Mouse (Mus musculus) C2C12 (cell line): ENCODE data around the gene Gm3417. TPM values are rescaled to one million over a fixed set of nuclear protein-coding genes. Genes with fewer than 3 reads are reported as not detected.
"Not testable (repeated sequence)": the region's sequence is repeated elsewhere in the genome, so short reads cannot be mapped to it uniquely, and the experiment has no call there.

Source experiments
- H3K27me3 ChIP-seq: one replicate; pipeline ENCODE4 v1.6.1; 2011; ENCODE audit not compliant: control insufficient read depth, insufficient read depth, insufficient read length
- H3K36me3 ChIP-seq: one replicate; pipeline ENCODE4 v1.6.1; 2011; ENCODE audit not compliant: control insufficient read depth, insufficient read depth
- H3K4me3 ChIP-seq: one replicate; pipeline ENCODE4 v1.5.1; 2011; ENCODE audit warnings: mild to moderate bottlenecking, control low read depth; ENCODE audit not compliant: poor library complexity, insufficient read depth, severe bottlenecking
- H3K79me2 ChIP-seq: one replicate; pipeline ENCODE4 v1.6.1; 2011; ENCODE audit not compliant: control insufficient read depth, insufficient read depth
- H3K79me3 ChIP-seq: one replicate; pipeline ENCODE4 v1.6.1; 2011; ENCODE audit warnings: low read depth, control low read depth
- H3ac ChIP-seq: one replicate; pipeline ENCODE3; 2011; ENCODE audit warnings: low read depth; ENCODE audit not compliant: control insufficient read depth, insufficient read length
- long read RNA-seq, 2 experiments: library from polyadenylated mRNA; unstranded; transcript quantifications; one replicate each; pipeline ENCODE4 v2.0.0; 2019 to 2020
- polyA plus RNA-seq: library from polyadenylated mRNA; unstranded; fragments of >200 nt; fragmentation: generic; extraction: Trizol; gene quantifications from one replicate; pipeline ENCODE4 v1.2.1, GENCODE M21; 2012; ENCODE audit warnings: missing spikeins

The Gm3417 gene
- polyA plus RNA-seq: 0.41 TPM
- long read RNA-seq, experiment 1, partial matches to known transcripts: 0 of 1 reads
- long read RNA-seq, experiment 1, other reads (novel, unspliced or antisense): 1 of 1 reads
- long read RNA-seq, experiment 2, partial matches to known transcripts: 0 of 2 reads
- long read RNA-seq, experiment 2, other reads (novel, unspliced or antisense): 2 of 2 reads

DNA sequence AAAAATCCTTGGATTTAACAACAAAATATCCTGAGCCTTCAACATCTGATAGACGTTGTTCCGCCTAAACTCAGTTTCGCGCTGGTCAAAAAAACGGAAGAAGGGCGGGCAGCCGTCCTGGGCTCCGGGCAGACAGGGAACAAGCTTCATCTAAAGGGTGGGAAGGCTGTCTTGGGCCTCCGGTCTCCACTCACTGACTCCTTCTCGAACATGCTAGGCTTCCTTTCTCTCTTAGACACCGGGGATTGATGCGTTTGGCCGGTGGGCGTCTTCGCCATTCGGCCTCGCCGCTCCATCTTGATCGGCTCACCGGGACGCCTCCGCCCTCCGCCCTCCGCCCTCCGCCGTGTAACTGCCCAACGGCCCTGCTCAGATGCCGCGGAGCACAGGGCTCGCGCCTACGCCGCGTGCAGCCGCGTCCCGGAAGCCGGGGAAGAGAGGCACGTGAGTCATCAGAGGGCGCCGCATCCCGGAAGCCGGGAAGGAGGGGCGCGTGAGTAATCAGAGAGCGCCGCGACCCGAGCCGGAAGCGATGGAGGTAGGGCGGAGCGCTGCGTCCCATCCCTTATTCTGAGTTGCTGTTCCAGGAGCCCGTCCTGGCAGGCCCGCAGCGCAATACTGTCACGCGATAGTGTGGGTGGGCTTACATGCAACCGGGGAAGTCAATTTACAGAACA lies at the start of gene Gm3417, which contains the start of gene 9030025P20Rik:
Gm3417 (minus strand) TSS at position 429 of the 677 bp plus-strand sequence.
9030025P20Rik (plus strand) TSS at position 107 of the 677 bp plus-strand sequence.
- H3K79me3 ChIP-seq, H3ac ChIP-seq, H3K79me2 ChIP-seq, H3K36me3 ChIP-seq, H3K27me3 ChIP-seq: not testable (repeated sequence)
- H3K4me3 ChIP-seq: peak within 1 kb of the TSS; percentile 18

DNA sequence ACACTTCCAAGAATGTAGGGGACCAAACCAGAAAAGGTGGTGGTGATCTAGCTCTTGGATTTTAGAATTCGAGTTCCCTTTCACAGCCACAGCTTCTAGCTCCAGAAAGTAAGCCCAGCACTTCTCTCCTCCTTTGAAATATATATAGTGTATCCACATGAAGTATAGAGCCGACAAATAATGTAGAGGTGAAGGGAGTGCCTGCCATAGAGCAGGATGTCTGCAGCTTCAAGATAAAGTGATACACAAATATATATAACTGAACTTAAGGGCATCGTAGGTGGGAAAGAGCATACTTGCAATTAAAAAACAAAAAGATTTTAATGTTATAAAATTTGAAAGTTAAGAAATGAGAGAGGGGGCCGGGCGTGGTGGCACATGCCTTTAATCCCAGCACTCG lies 46.9 kb upstream of the Gm3417 start:
- H3K79me2 ChIP-seq, H3K79me3 ChIP-seq, H3K27me3 ChIP-seq, H3ac ChIP-seq, H3K4me3 ChIP-seq, H3K36me3 ChIP-seq: not testable (repeated sequence)

DNA sequence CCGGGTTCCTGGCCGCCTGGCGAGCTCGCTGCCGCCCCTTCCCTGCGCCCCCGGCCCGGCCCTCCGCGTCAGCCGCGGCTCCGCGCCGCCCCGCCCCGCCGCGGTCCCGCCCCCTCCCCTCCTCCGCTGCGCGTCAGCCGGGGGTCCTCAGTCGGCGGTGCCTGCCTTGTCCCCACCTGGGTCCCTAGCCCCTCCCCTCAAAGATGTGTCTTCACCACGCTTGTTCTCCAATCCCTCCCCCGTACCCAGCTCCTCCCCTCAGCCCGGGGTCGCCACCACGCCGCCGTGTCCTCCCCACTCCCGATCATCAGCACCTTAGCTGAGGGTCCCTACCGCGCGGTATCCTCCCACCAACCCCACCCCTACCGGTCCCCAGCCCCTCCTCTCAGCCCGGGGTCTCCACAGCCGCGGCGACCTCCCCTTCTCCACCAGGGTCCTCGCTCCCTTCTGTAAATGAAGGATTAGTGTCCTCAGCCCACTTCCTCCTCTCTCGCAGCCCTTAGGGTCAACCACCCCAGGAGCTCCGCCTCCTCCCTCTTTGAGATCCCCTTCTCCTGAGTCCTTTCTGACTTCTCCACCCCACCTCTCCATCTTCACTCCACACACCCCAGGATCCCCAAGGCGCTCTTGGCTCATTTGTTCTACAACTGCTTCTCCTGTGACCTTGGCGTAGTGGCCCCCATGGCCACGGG lies 46.1 kb upstream of the Gm3417 start:
- not testable (repeated sequence) for H3K36me3 ChIP-seq, H3K79me2 ChIP-seq, H3ac ChIP-seq, H3K4me3 ChIP-seq, H3K79me3 ChIP-seq, H3K27me3 ChIP-seq

DNA sequence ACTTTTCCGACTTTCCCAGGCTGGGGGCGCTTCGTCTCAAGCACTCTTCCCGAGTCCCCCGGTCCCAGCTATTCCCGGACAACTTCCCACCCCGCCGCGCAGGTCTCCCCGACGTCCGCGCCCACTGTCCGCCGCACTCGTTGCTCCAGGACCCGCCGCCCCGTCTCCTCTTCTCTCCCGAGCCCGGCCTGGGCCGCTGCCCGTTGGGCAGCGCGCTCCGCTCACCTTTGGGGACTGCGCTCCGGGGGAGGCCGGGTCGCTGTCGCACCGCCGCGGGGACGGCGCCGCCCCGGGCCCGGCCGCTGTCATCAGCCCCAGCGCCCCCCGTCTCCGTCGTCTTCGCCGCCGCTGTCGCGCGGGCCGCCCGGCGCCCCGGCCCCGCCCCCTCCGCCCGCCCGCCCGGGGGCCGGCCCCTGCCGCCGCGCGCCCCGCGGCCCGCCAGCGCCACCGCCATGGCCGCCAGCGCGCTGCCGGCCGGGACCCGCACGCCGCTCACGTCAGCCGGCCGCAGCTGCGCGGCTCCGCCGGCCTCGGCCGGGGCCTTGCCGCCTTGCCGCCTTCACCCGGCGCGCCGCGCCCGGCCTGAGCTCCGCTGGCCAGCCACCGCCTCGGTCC lies 45.4 kb upstream of the Gm3417 start:
- H3K79me3 ChIP-seq, H3ac ChIP-seq, H3K79me2 ChIP-seq, H3K36me3 ChIP-seq, H3K27me3 ChIP-seq, H3K4me3 ChIP-seq: not testable (repeated sequence)

DNA sequence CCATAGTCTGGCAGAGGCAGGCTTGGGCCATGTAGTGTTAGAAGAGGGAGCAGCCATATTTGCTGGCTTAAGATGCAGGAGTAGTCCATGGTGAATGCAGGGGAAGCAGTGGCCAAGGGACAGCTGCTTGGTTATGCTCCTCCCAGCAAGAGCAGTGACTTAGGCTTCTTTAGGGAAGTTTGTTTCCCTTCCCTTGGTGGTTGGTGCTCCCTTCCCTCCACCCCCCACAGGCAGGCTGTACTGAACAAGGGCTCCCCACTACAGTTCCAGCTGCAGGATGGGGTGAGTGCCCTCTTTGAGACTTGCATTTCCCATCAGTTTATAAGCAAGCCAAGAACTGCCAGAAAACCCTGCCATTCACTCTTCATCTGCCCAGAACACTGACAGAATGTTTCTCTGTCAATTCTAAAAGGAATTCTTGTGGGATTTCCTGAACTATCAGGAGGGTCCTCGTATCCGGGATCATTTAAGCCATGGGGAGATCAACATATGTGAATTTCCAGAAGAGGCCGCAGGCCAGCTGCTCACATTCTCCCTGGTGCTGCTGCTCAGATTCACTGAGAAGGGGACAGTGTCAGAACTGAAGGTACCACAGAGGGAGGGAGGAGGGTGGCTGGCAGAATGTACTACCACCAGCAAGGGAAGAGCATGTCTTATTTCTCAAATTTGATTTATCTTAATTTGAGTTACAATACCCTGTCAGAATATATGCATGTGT lies 43.1 kb upstream of the Gm3417 start:
- not testable (repeated sequence) for H3K36me3 ChIP-seq, H3K4me3 ChIP-seq, H3K79me3 ChIP-seq, H3K27me3 ChIP-seq, H3ac ChIP-seq, H3K79me2 ChIP-seq

DNA sequence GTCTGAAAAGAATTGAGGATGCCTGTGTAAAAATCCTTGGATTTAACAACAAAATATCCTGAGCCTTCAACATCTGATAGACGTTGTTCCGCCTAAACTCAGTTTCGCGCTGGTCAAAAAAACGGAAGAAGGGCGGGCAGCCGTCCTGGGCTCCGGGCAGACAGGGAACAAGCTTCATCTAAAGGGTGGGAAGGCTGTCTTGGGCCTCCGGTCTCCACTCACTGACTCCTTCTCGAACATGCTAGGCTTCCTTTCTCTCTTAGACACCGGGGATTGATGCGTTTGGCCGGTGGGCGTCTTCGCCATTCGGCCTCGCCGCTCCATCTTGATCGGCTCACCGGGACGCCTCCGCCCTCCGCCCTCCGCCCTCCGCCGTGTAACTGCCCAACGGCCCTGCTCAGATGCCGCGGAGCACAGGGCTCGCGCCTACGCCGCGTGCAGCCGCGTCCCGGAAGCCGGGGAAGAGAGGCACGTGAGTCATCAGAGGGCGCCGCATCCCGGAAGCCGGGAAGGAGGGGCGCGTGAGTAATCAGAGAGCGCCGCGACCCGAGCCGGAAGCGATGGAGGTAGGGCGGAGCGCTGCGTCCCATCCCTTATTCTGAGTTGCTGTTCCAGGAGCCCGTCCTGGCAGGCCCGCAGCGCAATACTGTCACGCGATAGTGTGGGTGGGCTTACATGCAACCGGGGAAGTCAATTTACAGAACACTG lies 31.3 kb upstream of the Gm3417 start, which contains the start of gene Gm3435:
Gm3435 (plus strand) TSS at position 471 of the 708 bp plus-strand sequence.
- not testable (repeated sequence) for H3K36me3 ChIP-seq, H3K79me2 ChIP-seq, H3ac ChIP-seq, H3K79me3 ChIP-seq, H3K4me3 ChIP-seq, H3K27me3 ChIP-seq

DNA sequence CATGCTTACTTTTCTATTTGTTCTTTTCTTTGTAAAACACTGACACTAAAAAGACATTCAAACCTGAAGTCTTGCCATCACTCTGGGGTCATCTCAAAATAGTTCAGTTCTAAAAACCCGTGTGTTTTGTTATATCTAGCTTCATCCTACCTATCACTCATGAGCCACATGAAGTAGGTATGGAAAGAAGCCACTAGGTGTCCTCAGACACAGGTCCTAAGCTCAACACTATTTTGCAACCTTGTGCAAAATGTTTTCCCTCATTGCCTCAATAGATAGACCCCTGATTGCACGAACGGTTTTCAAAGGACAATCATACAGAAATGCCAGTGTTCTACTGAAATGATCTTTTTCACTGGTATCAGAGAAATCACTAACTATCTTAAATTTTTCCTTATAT lies 30.5 kb upstream of the Gm3417 start:
- H3K36me3 ChIP-seq, H3K79me3 ChIP-seq, H3K79me2 ChIP-seq, H3ac ChIP-seq, H3K27me3 ChIP-seq, H3K4me3 ChIP-seq: not testable (repeated sequence)

DNA sequence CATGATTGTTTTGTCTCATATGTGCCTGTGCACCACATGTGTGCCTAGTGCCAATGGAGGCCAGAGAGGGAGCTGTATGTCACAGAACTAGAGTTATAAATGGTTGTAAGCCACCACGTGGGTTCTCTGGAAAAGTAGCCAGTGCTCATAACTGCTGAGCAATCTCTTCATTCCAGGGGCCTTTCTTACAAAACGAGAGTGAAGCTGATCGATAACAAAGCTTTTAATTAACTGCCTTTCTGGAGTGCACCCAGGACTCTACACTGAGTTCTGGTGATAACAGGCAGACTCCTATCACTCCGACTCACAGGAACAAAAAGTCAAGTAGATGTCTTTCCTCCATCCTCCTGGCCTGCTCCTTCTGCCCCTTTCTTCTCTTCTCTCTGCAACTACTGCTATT lies 21.5 kb upstream of the Gm3417 start:
- not testable (repeated sequence) for H3K4me3 ChIP-seq, H3ac ChIP-seq, H3K79me3 ChIP-seq, H3K79me2 ChIP-seq, H3K27me3 ChIP-seq, H3K36me3 ChIP-seq

DNA sequence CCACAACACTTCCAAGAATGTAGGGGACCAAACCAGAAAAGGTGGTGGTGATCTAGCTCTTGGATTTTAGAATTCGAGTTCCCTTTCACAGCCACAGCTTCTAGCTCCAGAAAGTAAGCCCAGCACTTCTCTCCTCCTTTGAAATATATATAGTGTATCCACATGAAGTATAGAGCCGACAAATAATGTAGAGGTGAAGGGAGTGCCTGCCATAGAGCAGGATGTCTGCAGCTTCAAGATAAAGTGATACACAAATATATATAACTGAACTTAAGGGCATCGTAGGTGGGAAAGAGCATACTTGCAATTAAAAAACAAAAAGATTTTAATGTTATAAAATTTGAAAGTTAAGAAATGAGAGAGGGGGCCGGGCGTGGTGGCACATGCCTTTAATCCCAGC lies 15.6 kb upstream of the Gm3417 start:
- not testable (repeated sequence) for H3K27me3 ChIP-seq, H3ac ChIP-seq, H3K79me2 ChIP-seq, H3K36me3 ChIP-seq, H3K79me3 ChIP-seq, H3K4me3 ChIP-seq

DNA sequence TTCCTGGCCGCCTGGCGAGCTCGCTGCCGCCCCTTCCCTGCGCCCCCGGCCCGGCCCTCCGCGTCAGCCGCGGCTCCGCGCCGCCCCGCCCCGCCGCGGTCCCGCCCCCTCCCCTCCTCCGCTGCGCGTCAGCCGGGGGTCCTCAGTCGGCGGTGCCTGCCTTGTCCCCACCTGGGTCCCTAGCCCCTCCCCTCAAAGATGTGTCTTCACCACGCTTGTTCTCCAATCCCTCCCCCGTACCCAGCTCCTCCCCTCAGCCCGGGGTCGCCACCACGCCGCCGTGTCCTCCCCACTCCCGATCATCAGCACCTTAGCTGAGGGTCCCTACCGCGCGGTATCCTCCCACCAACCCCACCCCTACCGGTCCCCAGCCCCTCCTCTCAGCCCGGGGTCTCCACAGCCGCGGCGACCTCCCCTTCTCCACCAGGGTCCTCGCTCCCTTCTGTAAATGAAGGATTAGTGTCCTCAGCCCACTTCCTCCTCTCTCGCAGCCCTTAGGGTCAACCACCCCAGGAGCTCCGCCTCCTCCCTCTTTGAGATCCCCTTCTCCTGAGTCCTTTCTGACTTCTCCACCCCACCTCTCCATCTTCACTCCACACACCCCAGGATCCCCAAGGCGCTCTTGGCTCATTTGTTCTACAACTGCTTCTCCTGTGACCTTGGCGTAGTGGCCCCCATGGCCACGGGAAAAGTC lies 14.7 kb upstream of the Gm3417 start:
- not testable (repeated sequence) for H3ac ChIP-seq, H3K27me3 ChIP-seq, H3K79me3 ChIP-seq, H3K36me3 ChIP-seq, H3K79me2 ChIP-seq, H3K4me3 ChIP-seq
